Mouse (Mus musculus) midbrain, postnatal 0 days (tissue): Measurements from ENCODE around the gene Cnga3. TPM values are rescaled to one million over a fixed set of nuclear protein-coding genes. Genes with fewer than 3 reads are reported as not detected.

Experiments
- ATAC-seq: fragments of 200-750 bp; cut with Nextera tagmentation; 2 replicates; pipeline ENCODE4 v1.8.0; 2017; ENCODE audit warnings: moderate number of reproducible peaks, mild to moderate bottlenecking, moderate TSS enrichment, moderate library complexity; ENCODE audit not compliant: low FRiP score
- DNase-seq: peaks from one replicate; pipeline ENCODE4 v3.0.0-alpha.2; 2015; ENCODE audit warnings: low spot score
- H3K27ac ChIP-seq: fragments of 300-500 bp; sonication (generic); 2 replicates; pipeline ENCODE4 v1.5.1; 2014; ENCODE audit warnings: low read depth, mild to moderate bottlenecking, low read length, mixed read lengths
- H3K27me3 ChIP-seq: fragments of 300-500 bp; sonication (generic); 2 replicates; pipeline ENCODE4 v1.6.1; 2014; ENCODE audit warnings: low read length, control low read depth, mixed read lengths; ENCODE audit not compliant: insufficient read depth
- H3K36me3 ChIP-seq: fragments of 300-500 bp; sonication (generic); 2 replicates; pipeline ENCODE4 v1.6.1; 2014; ENCODE audit warnings: low read length, control low read depth, mixed read lengths; ENCODE audit not compliant: insufficient read depth
- H3K4me1 ChIP-seq: fragments of 300-500 bp; sonication (generic); 2 replicates; pipeline ENCODE4 v1.6.1; 2014; ENCODE audit warnings: mild to moderate bottlenecking, control low read depth, antibody characterized with exemption, low read length, mixed read lengths; ENCODE audit not compliant: insufficient read depth
- H3K4me2 ChIP-seq: fragments of 300-500 bp; sonication (generic); 2 replicates; pipeline ENCODE4 v1.6.1; 2014; ENCODE audit warnings: low read depth, mild to moderate bottlenecking, low read length, mixed read lengths; ENCODE audit not compliant: poor library complexity, severe bottlenecking
- H3K4me3 ChIP-seq: fragments of 300-500 bp; sonication (generic); 2 replicates; pipeline ENCODE4 v1.5.1; 2014; ENCODE audit warnings: low read depth, mild to moderate bottlenecking, low read length, moderate library complexity
- H3K9ac ChIP-seq: fragments of 300-500 bp; sonication (generic); replicated peaks from 2 replicates; pipeline ENCODE4 v1.6.1; 2014; ENCODE audit warnings: mild to moderate bottlenecking, low read length, moderate library complexity, mixed read lengths; ENCODE audit not compliant: poor library complexity, severe bottlenecking
- H3K9me3 ChIP-seq: fragments of 300-500 bp; sonication (generic); 2 replicates; pipeline ENCODE4 v1.6.1; 2016; ENCODE audit warnings: low read length, control low read depth
- CTCF ChIP-seq: IDR thresholded peaks from 2 replicates; pipeline ENCODE4 v1.5.1; 2016; ENCODE audit warnings: antibody characterized with exemption, mild to moderate bottlenecking
- WGBS: fragments of 180-500 bp; shearing (Covaris S2); extraction: QIAGEN DNeasy Blood & Tissue Kit; methylation state at CpG from one replicate; pipeline ENCODE4 v1.1.7; 2014; 5-methylcytosine and 5-hydroxymethylcytosine counted together
- polyA plus RNA-seq: library from polyadenylated mRNA; unstranded; fragments of >200 nt; fragmentation: Nextera tagmentation; extraction: Ambion mirVana; gene quantifications from 2 replicates; pipeline ENCODE4 v1.2.1, GENCODE M21; 2015
- total RNA-seq: library from RNA; depleted of rRNA; stranded (reverse); fragments of >200 nt; gene quantifications from 2 replicates; pipeline ENCODE4 v1.2.3, GENCODE M21; 2014

Gene Cnga3
- total and polyA plus RNA-seq, 2 experiments from 2014 or later, result 0.62 to 0.71 TPM

GRCm38 (mm10) chr1:37299540-37300491 lies 85.6 kb downstream of the Cnga3 start, which contains the start of gene Inpp4a:
Inpp4a (plus strand) TSS chr1:37299865.
- WGBS, result under 1% methylated on average over 76 of the region's 77 CpGs
- Histone ChIP-seq H3K27me3 (no peaks in the 10 kb centered on the region), H3K4me3 (peak within 1 kb of the TSS; percentile 89), H3K9me3 (no peaks in the 10 kb centered on the region), H3K4me1 (peaks cover 5% of the 10 kb centered on the region; the same call in 1 of the 2 replicates), H3K36me3 (no peaks in the 10 kb centered on the region), H3K9ac (peak within 1 kb of the TSS; percentile 93), H3K4me2 (peak within 1 kb of the TSS; percentile 75), H3K27ac (peak within 1 kb of the TSS; percentile 79)
- ATAC-seq (peak; percentile 92), DNase-seq (peak; percentile 94)
- TF ChIP-seq CTCF, result no peak

- 56% methylated on average over 5 of the region's 5 CpGs for WGBS
- H3K4me2 ChIP-seq, result peak overlapping the region; percentile 75
- peaks cover 5% of the 10 kb centered on the region; the same call in 1 of the 2 replicates for H3K4me1 ChIP-seq
- no peaks in the 10 kb centered on the region for H3K36me3 ChIP-seq
- TF ChIP-seq CTCF, result no peak
- no peaks in the 10 kb centered on the region for H3K9me3 ChIP-seq
- peak overlapping the region; percentile 89 for H3K4me3 ChIP-seq
- no peaks in the 10 kb centered on the region for H3K27me3 ChIP-seq
- peak overlapping the region; percentile 93 for H3K9ac ChIP-seq
- no peak for DNase-seq
- H3K27ac ChIP-seq, result no peak overlapping the region
- ATAC-seq, result no peak
These were observed 86.4 kb downstream of the Cnga3 start for GRCm38 (mm10) chr1:37300650-37301049.

GRCm38 (mm10) chr1:37302801-37303200 lies 88.6 kb downstream of the Cnga3 start:
- no peak for ATAC-seq
- no peak for TF ChIP-seq CTCF

DNA sequence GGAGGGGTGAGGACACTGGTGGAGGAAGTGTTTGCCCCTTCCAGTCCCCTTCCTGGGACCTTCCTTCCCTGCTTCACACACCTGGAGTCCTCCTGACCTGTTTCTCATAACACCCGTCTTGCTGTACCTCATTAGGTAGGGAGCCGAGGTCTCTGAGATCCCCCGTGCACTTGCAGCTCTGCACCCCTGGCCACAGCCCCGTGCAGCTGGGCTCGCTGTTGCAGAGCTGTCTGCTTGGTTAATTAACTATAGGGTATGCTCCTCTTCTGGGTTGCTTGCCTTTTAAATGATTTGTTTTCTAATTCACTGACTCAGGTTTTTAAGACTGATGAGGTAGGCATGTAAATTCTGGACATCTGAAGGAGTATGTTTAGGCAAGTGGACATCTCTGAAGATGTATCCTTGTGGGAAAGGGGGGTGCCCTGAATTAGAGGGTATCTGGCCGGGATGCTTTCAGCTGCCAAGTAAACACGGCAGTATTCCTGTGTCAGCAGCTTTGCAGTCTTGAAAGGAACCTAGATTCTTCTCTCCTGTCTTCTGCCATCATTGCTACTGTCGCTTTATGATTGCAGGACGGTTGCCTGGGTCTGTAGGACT lies 91.6 kb downstream of the Cnga3 start:
- Histone ChIP-seq H3K27ac (no peak overlapping the region), H3K4me3 (no peak overlapping the region), H3K4me2 (no peak overlapping the region), H3K36me3 (no peaks in the 10 kb centered on the region), H3K27me3 (no peaks in the 10 kb centered on the region), H3K9me3 (no peaks in the 10 kb centered on the region), H3K4me1 (peaks cover 5% of the 10 kb centered on the region; the same call in 1 of the 2 replicates), H3K9ac (no peak overlapping the region)
- TF ChIP-seq CTCF, result no peak
- DNase-seq (no peak), ATAC-seq (no peak)
- 80% methylated on average over 9 of the region's 9 CpGs for WGBS

More at GRCm38 (mm10) chr1:37302801-37303200, 88.6 kb downstream of the Cnga3 start:
- no peaks in the 10 kb centered on the region for H3K9me3 ChIP-seq
- H3K27ac ChIP-seq, result no peak overlapping the region
- WGBS, result 83% methylated on average over 3 of the region's 3 CpGs
- H3K4me2 ChIP-seq, result no peak overlapping the region
- no peaks in the 10 kb centered on the region for H3K36me3 ChIP-seq
- no peak overlapping the region for H3K4me3 ChIP-seq
- no peaks in the 10 kb centered on the region for H3K27me3 ChIP-seq
- H3K4me1 ChIP-seq, result peaks cover 5% of the 10 kb centered on the region; the same call in 1 of the 2 replicates
- no peak overlapping the region for H3K9ac ChIP-seq
- DNase-seq, result no peak

GRCm38 (mm10) chr1:37307586-37307985 lies 93.4 kb downstream of the Cnga3 start:
- no peak overlapping the region for H3K4me3 ChIP-seq
- no peaks in the 10 kb centered on the region for H3K4me1 ChIP-seq
- 88% methylated on average over 2 of the region's 2 CpGs for WGBS
- DNase-seq, result no peak
- H3K27me3 ChIP-seq, result no peaks in the 10 kb centered on the region
- no peak overlapping the region for H3K4me2 ChIP-seq
- ATAC-seq, result no peak
- no peak overlapping the region for H3K9ac ChIP-seq
- H3K27ac ChIP-seq, result no peak overlapping the region
- H3K9me3 ChIP-seq, result no peaks in the 10 kb centered on the region
- no peak for TF ChIP-seq CTCF
- H3K36me3 ChIP-seq, result no peaks in the 10 kb centered on the region
